Mouse (Mus musculus) gastrocnemius, adult 8-10 months (tissue): ENCODE data around the gene Hif3a. TPM values are rescaled to one million over a fixed set of nuclear protein-coding genes. Genes with fewer than 3 reads are reported as not detected.

Experiments
- DNase-seq, 2 experiments: peaks; one replicate each; pipeline ENCODE4 v3.0.0; 2022; ENCODE audit warnings: low spot score in 2 of 2
- total RNA-seq, 4 experiments: library from RNA; stranded (reverse); gene quantifications; 2 replicates each; pipeline ENCODE4 v1.2.4; 2022

The Hif3a gene
- total RNA-seq, 4 experiments from 2014 or later = 0.75 to 1.7 (median 1.00) TPM

DNA sequence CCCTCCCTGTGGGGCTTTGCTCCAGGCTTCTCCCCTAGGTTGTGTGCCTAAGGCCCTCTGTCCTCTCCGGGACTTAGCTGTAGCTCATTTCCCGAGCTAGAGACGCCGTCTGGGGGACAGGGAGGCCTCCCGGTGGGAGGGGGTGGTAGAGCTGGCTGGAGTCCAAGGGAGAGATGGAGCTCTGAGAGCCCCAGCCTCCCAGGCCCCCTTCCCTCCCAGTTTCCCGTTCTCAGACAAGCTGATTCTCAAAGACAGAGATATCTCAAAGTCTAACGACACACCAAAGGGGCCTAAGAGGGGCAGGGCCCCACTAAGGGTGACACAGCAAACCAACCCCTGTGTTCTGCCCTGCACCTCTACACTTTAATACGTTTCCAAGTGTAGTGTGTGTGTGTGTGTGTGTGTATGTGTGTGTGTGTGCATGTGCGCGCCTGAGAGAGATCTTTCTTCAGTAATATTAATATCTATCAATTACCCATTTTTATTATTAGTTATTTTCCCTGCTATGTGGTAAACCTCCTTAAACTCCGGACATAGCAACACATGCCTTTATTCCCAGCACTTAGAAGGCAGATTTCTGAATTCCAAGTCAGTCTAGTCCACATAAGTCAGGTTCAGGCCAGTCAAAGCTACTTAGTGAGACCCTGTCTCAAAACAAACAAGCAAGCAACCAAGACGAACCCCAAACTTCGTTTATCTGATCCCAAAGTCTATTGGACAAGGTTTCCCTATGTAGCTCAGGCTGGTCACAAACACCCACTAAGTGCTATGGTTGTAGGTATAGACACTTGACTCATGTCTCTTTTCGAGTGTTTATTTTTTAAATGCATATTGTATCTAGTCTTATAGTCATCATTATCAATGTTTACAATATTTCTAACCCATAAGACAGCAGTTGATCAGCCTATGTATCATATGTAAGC lies 5.4 kb downstream of the Hif3a start:
- DNase-seq = no peak

DNA sequence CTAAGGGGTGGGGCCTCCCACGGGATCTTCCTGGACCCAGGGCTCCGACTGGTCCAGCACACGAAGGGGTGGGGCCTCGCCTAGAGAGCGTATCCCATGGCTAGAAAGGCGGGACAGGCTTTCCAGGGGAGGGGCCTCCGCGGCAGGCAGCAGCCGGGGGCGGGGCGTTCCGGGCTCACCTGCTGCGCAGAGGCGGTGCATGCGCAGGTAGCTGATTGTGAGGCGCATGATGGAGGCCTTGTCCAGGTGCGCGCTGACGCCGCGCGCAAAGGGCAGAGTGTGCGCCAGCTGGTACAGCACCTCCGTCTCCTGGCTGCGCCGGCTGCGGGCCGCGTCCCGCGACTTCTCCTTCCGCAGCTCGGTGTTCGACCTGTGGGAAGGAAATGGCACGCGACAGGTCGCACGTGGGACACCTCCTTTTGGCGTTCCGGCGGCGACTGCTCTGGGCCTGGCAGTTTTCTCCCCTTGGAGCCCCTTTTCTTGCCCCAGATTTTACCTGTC lies 6.1 kb downstream of the Hif3a start:
- DNase-seq = peak; percentile 74 to 75

DNA sequence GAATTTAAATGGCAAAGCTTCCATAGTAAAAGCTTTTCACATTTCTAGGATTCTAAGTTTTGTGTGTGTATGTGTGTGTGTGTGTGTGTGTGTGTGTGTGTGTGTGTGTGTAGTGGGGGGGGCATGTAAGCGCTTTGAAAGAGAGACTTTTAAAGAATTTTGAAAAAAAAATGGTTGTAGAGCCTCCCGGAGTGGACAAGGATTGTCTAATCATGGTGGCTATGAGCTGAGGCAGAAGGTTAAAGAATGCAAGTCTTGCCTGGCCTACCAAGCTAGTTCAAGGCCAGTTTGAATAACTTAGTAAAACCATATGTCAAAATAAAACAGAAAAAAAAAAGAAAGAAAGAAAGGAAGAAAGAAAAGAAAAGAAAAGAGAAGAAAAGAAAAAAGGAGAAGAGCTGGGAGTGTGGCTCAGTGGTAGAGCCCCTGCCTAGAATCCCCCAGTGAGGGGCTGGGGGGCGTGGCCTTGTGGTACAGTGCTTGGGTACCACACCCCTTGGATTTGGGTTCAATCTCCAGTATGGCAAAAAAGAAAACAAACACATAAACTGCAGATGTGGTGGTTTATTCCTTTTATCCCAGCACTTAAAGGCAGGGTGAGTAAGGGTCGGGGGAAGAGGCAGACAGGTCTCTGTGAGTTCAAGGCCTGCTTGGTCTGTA lies 6.8 kb downstream of the Hif3a start:
- no peak for DNase-seq

DNA sequence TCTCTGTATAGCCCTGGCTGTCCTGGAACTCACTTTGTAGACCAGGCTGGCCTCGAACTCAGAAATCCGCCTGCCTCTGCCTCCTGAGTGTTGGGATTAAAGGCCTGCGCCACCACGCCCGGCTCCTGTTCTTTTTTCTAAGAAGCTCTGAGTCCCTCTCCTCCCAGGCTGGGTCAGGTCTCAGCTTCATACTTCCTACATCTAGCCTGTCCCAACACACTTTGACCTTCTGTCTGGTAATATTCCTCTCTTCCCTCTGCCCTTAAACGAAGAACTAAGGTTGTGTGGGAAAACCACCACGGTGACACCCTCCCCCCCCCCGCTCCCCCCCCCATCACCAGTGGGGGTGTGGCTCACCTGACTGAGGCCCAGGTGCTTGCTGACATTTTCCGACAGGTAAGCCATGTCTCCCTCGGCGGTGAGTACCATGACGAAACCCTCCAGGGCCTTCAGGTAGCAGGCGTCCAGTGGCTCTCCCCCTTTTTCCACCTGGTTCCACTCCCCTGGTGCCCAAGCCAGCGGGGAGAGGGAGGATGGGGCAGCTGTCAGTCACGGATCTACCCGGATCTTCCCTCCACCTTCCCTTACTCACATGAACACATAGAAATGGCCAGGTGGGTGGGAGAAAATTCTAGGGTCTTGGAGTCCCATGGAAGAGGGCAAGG lies 7.8 kb downstream of the Hif3a start:
- DNase-seq = no peak

- DNase-seq = peak in 1 of 2 experiments; percentile 37
These were observed 11.2 kb downstream of the Hif3a start for GRCm38 (mm10) chr7:17050933-17051594.

GRCm38 (mm10) chr7:17050491-17050890 lies 11.7 kb downstream of the Hif3a start:
- DNase-seq = no peak

- DNase-seq = no peak
These were observed 13.6 kb downstream of the Hif3a start for GRCm38 (mm10) chr7:17048431-17049190.

DNA sequence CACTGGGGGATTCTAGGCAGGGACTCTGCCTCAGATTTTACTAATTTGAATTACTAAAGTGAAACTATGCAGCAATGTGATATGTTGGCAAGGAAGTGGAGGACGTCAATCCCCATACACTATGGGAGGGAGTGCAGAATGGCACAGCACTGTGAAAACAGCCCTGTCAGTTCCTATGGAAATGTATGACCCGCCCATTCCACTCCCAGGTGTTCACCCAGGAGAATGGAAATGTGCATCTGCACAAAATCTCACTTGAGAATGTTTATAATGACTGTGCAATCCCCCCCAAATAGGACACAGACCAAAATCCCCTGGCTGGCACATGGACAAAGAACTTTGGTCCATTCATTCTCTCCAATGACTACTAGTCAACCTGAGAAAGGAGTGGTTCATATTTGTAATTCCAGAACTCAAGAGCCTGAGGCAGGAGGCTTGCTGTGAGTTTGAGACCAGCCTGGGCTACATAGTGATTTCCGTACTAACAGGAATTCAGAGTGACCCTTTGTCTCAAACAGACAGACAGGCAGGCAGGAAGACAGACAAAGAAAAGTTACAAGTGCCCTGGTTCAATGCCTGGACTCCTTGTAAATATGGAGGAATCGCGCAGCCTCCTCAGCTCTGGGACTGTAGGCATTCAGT lies 15.1 kb downstream of the Hif3a start:
- DNase-seq = no peak

DNA sequence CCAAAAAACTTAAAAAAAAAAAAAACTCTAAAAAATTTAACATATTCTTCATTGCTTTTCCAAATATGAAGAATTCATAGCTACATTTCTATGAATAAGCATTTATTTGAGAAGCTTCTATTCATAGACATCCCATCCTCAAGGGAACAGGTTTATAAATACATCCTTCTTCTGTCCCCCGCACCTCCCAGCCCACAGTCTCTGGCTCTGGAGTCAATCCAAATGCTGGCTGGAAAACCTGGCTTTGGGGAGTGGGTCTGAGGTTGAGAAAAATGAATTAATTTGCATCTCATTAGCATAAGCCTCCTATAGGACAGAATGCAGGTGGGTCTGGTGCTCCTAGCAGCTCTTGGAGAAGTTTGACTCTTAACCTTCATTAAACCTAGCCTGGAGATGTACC lies 16.5 kb downstream of the Hif3a start:
- no peak for DNase-seq

GRCm38 (mm10) chr7:17039373-17039772 lies 22.9 kb downstream of the Hif3a start:
- DNase-seq = no peak

DNA sequence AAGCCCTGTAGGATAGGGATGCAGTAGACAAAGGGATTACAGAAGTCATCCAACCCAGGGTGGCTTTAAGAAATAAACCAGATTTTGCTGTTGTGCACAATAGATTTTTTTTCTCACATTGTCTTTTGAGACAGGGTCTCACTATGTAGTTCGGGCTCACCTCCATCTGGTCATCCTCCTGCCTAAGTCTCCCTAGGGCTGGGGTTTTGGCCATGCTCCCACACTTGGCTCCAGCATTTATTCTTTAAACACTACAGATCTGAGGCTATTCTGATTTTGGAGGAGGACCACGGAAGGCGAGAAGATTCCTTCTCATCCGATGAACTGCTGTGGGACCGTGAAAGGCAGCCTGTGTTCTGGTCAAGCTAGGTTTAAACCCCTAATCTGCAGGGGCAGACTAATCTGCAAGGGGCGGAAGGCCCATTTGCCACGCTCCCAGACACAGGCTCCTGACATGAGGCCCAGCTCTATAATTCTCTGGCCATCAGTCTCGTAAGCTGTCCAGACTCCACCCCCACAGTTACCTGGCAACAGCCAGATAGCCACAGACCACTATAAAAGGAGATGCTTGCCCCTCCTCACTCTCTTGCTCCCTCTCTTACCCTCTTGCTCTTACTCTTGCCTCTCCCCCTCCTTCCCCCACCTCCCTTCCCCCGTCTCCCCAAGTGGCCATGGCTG lies 24.1 kb downstream of the Hif3a start:
- DNase-seq = no peak

DNA sequence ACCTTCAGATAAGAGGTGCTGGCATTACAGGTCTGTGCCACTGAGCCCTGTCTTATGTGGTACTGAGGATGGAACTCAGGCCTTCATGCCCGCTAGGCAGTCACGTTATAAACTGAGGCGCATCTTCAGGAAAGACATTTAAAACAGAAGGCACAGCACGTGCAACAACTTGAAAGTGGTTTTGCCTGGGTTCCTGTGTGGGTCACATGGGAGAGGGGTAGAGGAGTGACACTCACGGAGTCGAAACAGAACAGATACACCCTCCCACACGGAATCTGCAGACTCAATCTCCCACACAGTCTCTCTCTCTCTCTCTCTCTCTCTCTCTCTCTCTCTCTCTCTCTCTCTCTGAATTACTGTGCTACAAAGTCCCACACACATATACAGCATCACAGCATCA lies 32.0 kb downstream of the Hif3a start:
- no peak for DNase-seq

- no peak for DNase-seq
These were observed 33.3 kb downstream of the Hif3a start for GRCm38 (mm10) chr7:17028923-17029322.

GRCm38 (mm10) chr7:17027588-17028343 lies 34.5 kb downstream of the Hif3a start, which contains the start of gene Ppp5c:
Ppp5c (minus strand) TSS chr7:17027924.
- DNase-seq = peak; percentile 81 to 89

DNA sequence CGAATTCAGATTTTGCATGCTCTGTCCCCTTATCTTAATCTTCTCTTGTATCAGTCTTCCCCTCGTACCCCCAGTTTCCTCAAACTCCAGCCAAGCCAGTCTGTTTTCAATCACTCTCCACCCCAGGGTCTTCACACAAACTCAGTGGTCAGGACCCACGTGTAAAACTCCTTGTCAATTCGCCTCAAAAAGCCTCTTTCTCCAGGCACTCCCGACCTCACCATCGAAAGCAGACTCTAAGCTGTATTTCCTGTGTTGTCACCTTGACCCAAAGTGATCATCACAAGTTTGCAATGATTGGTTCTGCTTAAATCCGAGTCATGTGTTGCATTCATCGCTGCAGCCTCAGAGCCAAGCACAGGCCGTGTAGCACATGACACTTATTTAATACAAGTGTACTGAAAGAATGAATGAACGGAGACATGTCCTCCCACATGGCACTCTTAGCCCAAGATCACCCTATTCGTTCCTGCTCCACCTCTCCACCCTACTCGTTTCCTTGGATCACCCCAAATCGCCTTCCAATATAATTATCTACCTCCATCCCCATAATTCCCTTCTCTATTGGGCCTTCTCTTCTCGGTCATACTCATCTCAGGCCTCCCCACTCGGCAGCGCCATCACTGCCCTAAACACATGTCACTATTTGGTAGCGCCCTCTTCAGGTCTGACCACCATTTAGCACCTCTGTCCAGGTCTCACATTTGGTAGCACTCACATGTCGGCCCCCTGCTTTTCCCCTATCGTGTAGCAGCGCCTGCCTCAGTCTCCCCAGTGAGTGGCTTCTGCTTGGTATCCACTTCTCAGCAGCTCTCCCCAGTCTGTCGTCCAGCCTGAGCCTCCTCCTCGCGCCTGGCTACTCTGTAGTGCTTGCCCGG lies 35.3 kb downstream of the Hif3a start:
- peak; percentile 36 to 51 for DNase-seq

- no peak for DNase-seq
These were observed 36.2 kb downstream of the Hif3a start for GRCm38 (mm10) chr7:17025896-17026622.

DNA sequence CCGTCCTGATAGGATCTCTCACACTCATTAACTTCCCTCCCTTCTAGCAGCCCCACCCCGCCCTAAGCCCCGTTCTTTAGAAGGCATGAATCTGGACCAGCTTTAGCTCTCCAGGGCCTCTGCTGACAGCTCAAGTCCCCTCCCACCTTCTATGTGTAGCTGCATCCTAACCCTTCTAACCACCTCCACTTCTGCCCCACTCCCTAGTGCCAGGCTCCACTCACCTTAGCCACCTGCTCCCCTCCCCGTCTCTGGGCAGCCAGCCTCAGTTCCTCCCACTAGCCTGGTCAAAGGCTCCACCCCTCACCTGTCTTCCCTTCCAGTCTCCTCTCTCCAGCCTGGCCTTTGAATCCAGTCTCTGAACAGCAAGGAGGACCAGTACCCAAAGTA lies 36.7 kb downstream of the Hif3a start:
- no peak for DNase-seq
